Mouse (Mus musculus) 3134 (cell line): ENCODE data around the gene Atrn.

Experiments
- DNase-seq: peaks from one replicate; pipeline ENCODE4 v3.0.0-alpha.2; 2011; ENCODE audit warnings: low spot score; ENCODE audit not compliant: insufficient read length; ENCODE audit errors: extremely low read depth

The Atrn gene

DNA sequence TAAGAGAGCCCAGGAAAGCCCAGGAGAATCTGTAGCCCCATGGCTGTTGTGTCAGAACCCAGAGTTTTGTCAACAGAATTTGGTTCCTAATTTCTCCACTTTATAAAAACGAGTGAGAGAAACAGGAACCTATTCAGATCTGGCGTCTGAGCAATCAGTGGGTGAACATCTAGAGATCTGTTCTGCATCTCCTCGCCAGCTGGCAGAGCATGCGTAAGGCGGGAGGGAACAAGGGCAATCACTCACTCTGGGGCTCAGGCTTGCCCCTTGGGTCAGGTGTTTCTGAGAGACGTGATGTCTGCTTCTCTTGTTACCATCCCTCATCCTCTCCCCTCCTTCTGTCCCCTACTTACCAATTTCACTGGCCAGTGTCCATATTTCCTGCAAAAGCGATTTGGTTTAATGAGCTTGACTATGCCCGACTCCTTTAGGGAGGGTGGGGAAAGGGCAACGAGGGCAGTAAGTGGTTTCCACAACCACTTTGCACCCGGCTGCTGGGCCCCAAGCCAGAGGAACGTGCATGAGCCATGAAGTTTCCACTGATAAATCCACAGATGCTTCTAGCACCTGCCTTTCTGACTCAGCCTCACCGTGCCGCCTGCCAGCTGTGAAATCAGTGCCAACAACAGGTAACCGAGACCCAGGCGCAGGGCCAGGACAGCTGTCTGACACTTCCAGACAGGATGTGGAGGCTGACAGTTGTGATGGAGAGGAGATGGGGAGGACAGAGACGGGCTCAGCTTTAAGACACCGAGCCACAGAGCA lies 131.1 kb downstream of the Atrn start:
- peak; percentile 81 for DNase-seq

DNA sequence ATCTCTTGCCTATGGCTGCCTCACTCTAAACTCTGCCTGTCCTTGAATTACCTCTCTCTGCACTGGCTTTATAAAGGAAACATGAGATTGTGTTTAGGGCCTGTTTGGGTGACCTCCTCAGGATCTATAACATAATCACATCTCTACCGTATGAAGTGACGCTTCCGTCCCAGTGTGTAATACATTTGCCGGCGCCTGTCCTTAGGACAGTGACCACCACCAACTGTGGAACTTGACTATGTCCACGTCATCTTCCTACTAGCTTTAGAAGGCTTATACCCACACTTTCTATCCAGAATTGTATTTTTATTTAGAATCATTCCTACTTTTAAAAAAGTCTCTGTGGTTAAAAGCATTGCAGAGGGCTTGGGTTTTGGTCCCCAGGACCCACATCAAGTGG lies 131.9 kb downstream of the Atrn start:
- DNase-seq = no peak

DNA sequence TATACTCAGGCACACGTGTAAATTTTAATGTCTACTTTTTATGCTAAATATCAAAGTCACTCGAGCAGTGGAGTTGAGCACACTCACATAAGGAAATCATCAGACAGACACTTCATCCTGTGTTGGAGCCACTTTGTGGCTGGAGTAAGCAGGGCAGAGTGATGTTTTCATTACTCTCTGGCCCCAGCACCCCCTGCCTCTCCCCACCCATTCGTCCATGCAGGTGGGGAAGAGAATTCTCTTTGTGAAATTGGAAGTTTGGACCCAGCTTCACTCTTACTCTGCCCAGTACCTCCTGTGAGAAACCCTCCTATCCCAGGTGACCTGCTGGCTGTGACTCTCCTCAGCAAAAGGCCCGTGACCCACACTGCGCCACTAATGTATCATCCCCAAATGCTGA lies 132.4 kb downstream of the Atrn start:
- DNase-seq = no peak

DNA sequence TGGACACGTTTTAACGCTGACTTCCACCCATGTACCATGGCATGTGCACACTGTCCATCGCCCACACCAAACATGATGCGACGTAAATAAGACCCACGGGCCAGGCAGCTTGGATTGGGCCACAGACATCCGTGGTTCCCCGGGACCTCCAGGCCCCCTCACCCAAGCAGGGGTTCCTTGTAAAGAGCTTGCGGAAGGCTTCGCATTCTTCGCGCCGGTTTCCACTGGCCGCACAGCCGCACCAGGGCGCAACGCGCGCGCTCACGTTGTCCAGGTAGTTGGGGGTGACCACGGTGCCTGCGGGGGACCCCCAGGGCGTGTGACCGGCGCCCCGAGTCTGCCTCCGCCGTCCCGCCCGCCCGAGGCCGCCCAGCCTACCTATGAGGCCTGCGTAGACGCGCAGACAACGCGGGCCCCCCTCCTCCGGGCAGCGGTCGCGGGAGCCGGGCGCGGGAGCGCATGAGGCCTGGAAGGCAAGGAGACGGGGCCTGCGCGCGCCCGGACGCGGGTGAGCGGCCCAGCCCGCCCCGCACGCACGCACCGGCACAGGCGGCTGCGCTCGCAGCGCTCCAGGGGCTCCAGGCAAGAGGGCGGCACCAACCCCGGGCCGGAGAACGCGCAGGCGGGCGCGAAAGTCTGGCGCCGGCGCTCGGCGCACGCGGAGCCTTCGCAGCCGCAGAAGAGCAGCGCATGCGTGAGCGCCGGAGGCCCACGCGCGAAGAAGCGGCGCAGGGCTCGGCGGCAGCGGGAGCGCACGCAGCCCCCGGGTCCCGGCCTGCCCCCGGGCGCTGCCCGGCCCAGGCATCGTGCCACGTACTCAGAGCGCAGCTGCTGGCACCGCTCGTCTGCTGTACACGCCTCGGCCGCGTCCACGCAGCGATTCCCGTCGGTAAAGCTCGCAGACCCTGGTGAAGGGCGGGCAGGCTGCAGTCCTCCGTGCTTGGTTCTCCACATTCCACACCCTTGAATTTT lies 134.8 kb downstream of the Atrn start:
- no peak for DNase-seq

DNA sequence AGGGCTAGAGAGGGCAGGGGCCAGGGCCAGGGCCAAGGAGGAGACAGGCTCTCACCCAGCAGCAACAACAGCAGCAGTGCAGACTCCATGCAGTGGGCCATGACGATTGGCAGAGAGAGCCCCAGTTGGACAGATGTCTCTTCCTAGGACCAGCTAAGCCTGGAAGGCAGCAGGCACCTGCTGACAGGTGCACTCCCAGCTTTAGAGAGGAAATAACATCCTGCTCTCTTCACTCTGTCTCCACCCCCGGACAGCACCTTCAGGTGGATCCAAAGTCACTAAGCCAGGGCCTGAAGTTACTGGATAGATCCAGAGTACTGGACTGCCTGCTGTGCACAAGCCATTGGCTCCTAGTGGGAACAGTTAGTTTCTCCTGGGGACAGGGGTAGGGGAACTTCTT lies 136.7 kb downstream of the Atrn start, which contains the start of gene Gfra4:
Gene Gfra4 (minus strand): TSS at position 101 of the 400 bp plus-strand sequence.
- no peak for DNase-seq

DNA sequence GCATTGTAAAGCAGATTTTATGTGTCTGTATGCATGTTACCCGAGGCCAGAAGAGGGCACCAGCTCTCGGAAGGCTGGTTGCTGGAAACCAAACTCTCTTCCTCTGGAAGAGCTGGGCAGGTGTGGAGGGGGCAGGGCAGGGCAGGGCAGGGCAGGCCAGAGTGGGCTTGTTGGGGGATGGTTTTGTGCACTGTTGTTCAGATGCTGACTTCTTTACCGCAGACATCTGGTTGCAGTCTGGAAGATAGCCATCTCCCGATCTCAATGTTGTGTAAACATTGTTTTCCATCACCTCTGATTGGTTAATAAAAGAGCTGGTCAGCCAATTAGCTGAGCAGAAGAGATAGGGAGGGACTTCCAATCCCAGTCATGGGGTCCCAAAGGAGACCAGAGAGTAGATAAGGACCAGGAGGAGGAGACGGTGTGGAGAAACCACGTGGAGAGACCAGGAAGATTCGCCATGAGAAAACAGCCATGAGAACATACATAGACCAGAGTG lies 138.1 kb downstream of the Atrn start:
- DNase-seq = no peak

DNA sequence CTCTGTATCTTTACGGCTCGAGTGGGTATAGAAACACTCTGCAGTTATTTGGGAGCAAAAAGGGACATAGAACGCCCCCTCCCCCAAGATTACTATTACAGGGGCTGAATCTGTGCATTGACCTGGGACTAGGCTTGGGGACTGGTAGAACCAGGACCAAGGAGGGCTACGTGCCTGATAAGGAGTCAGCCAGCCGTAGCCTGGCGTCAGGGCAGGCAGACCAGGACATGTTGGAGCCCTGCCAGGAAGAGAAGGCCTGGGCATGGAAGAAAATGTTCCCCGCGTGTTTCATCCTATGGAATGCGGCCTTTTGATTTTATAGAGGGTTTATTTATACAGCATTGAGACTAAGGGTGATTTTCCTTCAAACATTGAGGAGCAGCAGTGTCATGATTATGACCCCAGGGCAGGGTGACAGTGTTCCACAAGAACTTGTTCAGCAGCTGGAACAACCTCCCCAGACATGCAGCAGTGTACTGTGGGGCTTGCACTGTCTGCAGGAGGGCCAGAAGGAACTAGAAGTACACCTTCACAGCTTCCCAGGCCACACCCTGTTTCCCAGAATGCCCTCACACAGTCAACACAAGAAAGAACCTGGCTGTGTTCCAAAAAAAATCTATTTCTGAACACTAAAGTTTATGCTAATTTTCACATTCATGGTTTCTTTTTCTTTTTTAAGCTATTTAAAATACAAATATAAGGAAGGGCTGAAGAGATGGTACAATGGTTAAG lies 138.9 kb downstream of the Atrn start:
- DNase-seq = no peak

DNA sequence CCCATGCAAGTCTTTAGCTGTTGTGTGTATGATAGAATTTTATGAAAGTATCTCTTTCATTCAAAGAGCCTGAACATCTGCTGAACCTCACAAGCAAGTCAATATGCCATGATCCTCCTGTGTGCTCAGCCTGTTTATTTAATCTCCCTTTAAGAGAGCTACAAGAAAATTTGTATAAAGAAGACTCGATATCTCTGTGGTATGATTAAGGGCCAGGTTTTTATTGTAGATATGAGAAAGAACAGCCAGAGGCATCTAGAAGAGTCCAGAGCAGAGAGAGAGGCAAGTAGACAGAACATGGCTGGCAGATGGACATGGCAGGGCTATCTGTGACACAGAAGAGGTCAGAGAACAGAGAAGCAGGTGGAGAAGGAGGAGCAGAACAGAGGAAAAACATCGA lies 139.7 kb downstream of the Atrn start:
- DNase-seq = no peak

DNA sequence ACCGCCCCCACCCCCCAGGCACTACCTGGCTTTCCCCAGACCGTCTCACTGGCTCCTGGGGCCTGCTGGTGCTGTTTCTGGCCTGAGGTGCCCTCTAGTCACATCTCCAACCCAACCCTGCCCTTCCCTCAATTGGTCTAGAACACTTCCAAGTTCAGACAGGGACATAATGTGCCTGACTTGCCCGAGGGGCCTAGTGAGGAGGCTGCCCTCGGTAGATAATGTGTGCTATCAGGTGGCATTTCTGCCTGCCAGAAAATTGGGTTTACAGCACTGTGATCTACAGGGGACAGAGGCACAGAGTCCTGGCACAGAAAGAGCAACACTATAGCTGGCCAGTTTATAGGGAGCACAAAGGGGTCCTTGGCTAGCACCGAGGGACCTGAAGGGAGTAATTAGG lies 145.7 kb downstream of the Atrn start:
- no peak for DNase-seq

DNA sequence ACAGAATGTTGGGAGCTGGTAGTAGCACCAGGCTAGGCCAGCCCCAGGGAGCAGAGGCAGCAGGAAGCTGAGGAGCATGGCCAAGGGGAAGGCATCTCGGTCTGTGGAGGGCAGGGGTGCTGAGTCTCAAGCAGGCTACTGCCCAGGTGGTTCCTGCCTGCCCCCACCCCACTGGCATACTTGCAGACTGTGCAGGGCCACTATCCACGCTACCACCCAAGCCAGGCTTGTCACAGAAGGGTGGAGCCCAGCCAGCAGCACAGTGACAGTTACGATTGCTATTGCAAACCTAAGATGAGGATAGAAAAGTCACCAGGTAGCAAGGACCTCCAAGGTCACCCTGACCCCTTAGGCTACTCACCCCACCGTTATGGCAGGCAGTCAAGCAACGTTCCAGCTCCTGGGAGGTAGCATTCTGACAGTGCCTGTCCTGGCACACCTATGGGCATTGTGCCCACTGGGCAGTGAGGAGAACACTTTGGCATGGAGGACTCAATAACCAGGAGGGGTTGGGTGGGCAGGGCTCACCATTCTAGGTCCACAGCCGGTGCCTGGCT lies 146.6 kb downstream of the Atrn start:
- DNase-seq = no peak

DNA sequence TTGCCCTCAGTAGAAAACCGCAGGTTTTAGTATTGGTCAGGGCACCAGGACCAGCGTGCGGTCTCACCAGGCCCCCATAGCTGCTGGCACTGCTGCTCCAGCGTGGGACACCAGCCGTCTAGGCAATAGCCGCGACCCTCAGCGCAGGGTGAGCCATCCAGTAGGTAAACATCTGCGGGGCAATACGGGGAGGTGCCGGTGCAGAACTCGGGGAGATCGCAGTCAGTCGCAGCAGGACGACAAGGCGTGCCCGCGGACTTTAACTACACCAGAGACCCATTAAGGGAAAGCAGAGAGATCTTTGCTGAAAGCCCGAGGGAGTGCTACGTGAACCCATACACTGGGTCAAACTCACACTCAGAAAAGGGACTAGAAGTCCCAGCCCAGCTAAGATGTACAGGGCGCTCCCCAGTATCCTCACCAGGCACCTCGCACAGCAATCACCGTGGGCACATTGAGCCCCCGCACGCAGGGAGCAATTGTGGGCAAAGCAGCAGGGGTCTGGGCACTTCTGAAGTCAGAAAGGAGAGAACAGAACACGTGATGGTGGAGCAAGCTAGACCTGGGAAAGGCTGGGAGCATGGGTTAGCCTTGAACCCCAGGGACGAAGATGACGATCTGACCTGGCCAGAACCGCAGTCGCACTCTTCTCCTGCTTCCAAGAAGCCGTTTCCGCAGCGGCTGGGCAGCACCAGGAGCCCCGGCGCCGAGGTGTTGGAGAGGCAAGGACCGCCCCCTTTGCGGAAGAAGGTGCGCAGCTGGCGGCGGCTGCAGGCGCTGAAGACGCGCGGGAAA lies 147.8 kb downstream of the Atrn start:
- DNase-seq = no peak

DNA sequence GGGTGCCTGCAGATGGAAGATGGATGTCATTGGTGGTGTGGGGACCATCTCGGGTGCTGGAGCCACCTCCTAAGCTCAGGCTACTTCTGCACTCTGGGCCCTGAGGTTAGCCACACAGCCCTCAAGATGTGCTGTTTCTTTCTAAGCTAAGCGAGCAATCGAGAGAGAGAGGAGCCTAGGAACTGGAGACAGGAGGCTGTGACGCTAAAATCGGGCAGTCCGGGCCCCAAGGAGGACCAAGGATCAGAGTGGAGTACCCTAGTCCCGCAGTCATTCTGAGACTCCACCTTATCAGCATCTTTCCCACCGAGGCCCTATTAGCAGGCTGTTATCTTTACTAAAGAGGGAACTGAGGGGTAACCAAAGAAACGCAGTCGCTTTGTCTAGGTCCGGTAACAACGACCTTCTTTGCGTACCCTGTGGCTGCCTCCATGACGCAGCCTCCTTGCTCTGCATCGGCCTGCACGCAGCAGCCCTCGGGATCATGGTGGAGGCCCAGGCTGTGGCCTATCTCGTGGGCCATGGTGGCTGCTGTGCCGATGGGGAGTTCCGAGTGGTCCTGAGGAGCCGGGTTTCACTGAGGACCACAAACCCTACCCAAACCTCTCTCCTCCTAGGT lies 148.5 kb downstream of the Atrn start:
- no peak for DNase-seq

DNA sequence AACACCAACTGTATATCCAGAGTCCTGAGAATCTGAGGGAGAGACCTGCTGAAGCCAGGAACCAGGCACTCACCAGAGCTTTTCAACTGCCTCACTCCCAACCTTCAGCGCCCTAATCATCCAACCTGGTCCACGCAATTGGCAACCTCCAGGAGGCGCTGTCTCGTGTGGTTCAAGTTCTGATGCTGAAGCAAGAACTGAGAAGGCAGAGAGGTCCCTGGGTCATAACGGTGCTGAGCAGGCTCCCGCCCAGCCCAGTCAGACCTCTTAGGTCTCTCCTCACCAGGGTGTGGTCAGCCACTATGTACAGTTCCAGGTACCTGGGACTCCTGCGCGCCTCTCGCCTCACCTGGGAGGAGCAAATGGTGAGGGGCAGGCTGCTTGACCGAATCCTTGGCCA lies 149.3 kb downstream of the Atrn start:
- peak; percentile 53 for DNase-seq

DNA sequence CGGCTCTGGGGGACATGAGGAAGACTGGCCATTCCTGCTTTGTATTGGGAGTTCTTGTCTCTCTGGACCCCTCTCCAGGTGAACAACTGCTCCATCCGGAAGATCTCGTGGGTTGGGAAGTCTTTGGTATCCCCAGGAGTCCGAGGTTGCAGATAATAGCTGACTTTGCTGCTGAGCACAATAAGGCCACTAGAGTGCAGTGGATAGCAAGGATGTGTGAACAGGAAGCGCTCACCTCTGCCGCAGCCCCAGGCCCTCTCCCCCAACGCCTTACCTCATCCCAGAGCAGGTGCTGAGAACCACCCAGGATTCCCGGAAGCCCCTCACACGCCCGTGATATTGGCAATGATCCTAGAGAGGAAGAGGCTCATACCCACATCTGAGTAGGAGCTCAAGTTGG lies 149.9 kb downstream of the Atrn start:
- DNase-seq = peak; percentile 77

DNA sequence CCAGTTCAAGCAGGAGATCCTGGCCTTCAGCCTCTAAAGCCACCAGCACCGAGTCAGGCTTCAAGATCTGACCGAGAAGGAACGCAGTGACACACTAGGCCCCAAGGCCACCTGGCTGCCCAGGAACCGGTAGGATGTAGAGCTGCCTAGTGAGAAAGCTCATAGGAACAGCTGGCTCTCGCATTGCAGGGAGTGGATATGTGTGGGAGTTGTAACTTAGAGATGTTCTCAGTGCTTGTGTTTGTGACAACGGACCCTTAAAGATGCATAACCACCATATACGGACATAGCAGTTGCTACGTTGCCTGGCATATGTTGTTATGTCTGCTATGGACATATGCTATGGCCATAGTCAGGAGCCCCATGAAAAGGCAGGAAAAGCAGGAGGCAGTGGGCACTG lies 152.4 kb downstream of the Atrn start:
- DNase-seq = no peak

DNA sequence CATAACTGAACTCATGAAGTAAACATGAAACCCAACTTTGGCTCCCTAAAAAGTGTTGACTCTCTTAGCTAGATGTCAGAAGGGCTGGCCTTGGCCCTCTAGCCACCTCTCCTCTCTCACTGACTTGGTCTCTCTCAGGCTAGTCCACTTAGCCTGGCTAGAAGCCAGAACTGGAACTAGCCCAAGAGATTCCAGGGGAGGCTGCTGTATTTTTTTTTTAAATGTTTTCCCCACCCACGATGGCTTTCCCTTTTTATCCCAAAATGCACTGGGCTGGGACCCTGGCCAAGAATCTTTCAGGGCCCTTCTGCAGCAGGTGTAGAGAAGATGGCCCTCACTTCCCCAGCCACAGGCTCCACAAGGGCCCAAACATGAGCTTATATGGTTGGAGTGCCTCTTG lies 153.1 kb downstream of the Atrn start:
- no peak for DNase-seq

DNA sequence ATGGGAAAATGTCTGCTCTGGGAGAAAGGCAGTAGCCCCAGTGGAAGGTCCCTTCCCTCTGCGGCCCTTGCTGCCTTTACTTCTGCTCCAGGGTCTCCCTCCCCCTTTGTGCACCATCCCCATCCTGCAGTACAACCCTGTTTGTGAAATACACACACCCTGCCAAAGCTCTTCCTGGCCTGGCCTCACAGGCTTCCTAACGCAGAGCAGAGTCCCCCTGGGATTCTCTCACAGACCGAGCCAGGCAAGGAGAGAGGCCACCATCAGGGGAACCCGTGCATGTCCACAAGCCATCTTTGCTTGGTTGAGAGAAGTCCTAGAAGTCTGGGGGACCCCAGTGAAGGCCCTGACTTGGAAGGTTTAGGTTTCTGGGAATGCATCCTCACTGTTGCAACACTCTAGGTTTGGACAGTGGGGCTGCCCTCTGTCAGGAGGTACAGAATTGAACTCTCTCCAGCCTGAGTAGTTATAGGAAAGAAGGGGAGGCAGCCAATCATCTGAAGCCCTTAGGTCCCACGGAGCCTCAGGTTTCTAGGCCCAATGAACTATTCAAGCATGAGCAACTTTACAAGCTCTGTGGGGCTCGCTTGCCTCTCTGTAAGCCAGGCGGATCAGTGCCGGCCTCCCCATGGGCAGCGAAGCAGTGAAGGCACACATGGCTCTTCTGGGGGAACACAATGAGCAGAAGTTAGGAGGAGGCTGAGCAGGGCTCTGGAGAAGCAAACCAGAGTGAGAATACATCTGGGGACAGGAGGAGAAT lies 153.7 kb downstream of the Atrn start:
- no peak for DNase-seq

DNA sequence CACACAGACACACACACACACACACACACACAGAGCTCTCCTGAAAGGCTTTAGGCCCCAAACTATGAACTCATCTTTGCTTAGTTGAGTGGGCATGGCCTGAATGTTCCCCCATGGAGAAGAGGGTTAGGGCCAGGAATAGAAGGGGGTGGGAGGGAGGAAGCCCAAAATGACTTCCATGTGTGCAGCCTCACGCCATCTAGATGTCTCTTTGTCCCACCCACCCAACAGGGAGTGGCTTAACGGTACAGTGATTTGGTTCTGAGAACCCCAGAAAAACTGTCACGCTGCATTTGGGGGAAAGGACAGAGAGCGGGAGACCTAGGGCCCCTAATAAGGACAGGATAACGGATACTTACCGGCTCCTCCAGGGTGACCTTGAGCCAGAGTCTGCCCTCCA lies 154.5 kb downstream of the Atrn start:
- DNase-seq = no peak

DNA sequence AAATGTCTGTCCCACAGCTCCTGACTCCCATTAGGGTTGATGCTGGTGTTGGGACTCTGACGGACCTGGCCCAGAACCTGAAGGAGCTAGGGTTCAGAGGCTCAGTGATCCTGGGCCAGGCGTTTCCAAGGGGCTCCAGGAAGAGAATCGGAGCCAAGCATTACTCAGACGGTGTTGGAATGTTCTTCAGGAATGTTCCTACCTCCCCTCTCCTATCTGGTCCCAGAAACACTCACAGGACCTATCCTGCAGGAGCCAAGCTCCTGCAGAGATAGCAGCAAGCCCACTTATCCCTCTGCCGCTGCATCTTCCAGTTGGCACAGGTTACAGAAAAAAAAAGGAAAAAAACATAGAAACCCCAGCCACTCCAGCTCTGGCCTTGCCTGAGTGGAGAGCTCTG lies 155.3 kb downstream of the Atrn start:
- DNase-seq = no peak
